Mouse (Mus musculus) kidney, embryonic 14.5 days (tissue): ENCODE data around the gene Fam117b. TPM values are rescaled to one million over a fixed set of nuclear protein-coding genes. Genes with fewer than 3 reads are reported as not detected.

Experiments used
- ATAC-seq: fragments of 200-750 bp; cut with Nextera tagmentation; 2 replicates; pipeline ENCODE4 v1.8.0; 2017; ENCODE audit warnings: moderate number of reproducible peaks, mild to moderate bottlenecking, moderate TSS enrichment, moderate library complexity; ENCODE audit not compliant: low FRiP score, low TSS enrichment
- H3K27ac ChIP-seq: fragments of 300-500 bp; sonication (generic); 2 replicates; pipeline ENCODE4 v1.5.1; 2014; ENCODE audit warnings: low read depth, mild to moderate bottlenecking, low read length, moderate library complexity, mixed read lengths
- H3K27me3 ChIP-seq: fragments of 300-500 bp; sonication (generic); 2 replicates; pipeline ENCODE4 v1.6.1; 2014; ENCODE audit warnings: mild to moderate bottlenecking, low read length; ENCODE audit not compliant: control insufficient read depth, insufficient read depth
- H3K36me3 ChIP-seq: fragments of 300-500 bp; sonication (generic); 2 replicates; pipeline ENCODE4 v1.6.1; 2014; ENCODE audit warnings: low read length, mixed read lengths; ENCODE audit not compliant: control insufficient read depth, insufficient read depth
- H3K4me1 ChIP-seq: fragments of 300-500 bp; sonication (generic); 2 replicates; pipeline ENCODE4 v1.6.1; 2014; ENCODE audit warnings: low read length, mixed read lengths; ENCODE audit not compliant: control insufficient read depth, insufficient read depth
- H3K4me2 ChIP-seq: fragments of 300-500 bp; sonication (generic); replicated peaks from 2 replicates; pipeline ENCODE4 v1.6.1; 2014; ENCODE audit warnings: low read depth, mild to moderate bottlenecking, low read length
- H3K4me3 ChIP-seq: fragments of 300-500 bp; sonication (generic); 2 replicates; pipeline ENCODE4 v1.5.1; 2014; ENCODE audit warnings: mild to moderate bottlenecking, low read length
- H3K9ac ChIP-seq: fragments of 300-500 bp; sonication (generic); 2 replicates; pipeline ENCODE4 v1.6.1; 2014; ENCODE audit warnings: low read depth, mild to moderate bottlenecking, low read length, moderate library complexity
- H3K9me3 ChIP-seq: fragments of 300-500 bp; sonication (generic); 2 replicates; pipeline ENCODE4 v1.6.1; 2016; ENCODE audit warnings: low read length; ENCODE audit not compliant: control insufficient read depth
- WGBS: fragments of 180-500 bp; shearing (Covaris S2); extraction: QIAGEN DNeasy Blood & Tissue Kit; methylation state at CpG from one replicate; pipeline ENCODE4 v1.1.7; 2014; 5-methylcytosine and 5-hydroxymethylcytosine counted together
- polyA plus RNA-seq: library from polyadenylated mRNA; unstranded; fragments of >200 nt; fragmentation: Nextera tagmentation; extraction: Ambion mirVana; gene quantifications from 2 replicates; pipeline ENCODE4 v1.2.1, GENCODE M21; 2014

Gene Fam117b
- 11.2 and 19.2 TPM in 2 replicates for polyA plus RNA-seq

DNA sequence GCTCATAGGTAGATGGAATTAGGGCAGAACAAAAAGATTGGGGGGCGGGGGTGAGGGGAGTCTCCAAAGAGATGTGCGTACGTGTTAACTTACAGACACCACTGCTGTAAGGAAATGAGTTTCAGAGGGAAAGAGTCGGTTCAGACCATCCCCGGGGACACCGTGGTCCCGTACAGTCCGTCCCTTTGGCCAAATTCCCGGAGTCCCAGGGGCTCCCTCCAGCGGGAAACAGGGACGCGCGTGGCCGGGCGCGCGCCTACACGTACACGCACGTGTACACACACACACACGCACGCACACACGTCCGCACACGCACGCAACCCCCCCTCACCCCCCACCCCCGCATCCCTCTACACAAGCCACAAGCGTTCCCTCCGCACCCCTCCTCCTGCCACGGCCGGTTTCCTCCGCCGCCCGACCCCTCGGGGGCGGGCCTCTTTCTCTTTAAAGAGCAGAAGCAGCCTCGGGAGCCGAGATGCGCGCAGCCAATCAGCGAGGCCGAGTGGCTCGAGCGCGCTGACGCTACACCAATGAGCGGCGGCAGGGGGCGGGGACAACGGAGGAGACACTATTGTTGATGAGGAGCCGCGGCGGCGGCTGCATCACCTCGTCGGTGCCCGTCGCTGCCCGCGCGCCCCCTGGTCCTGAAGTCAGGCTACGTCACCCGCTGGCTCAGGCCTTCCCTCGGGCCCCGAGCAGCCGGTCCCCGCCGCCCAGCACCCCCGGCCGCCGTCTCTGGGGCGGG lies at the start of gene Fam117b:
TSS of gene Fam117b (plus strand) at position 594 of the 745 bp plus-strand sequence.
- peak within 1 kb of the TSS; percentile 91 for H3K27ac ChIP-seq
- H3K36me3 ChIP-seq, result no peaks in the 10 kb centered on the region
- no peaks in the 10 kb centered on the region for H3K9me3 ChIP-seq
- H3K4me2 ChIP-seq, result peak within 1 kb of the TSS; percentile 52
- H3K9ac ChIP-seq, result peak within 1 kb of the TSS; percentile 95
- peak; percentile 98 for ATAC-seq
- under 1% methylated on average over 67 of the region's 72 CpGs for WGBS
- no peaks in the 10 kb centered on the region for H3K27me3 ChIP-seq
- peaks cover 22% of the 10 kb centered on the region for H3K4me1 ChIP-seq
- H3K4me3 ChIP-seq, result peak within 1 kb of the TSS; percentile 68

DNA sequence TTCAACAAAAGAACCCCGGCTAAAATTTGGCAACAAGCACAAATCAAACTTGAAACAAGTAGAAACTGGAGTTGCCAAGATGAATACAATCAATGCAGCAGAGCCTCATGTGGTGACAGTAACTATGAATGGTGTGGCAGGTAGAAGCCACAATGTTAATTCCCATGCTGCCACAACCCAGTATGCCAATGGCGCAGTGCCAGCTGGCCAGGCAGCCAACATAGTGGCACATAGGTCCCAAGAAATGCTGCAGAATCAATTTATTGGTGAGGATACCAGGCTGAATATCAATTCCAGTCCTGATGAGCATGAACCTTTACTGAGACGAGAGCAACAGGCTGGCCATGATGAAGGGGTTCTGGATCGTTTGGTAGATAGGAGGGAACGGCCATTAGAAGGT lies 44.8 kb upstream of the Fam117b start:
- H3K9ac ChIP-seq, result no peak overlapping the region
- 86% methylated on average over 5 of the region's 5 CpGs for WGBS
- H3K4me2 ChIP-seq, result no peak overlapping the region
- H3K4me1 ChIP-seq, result no peaks in the 10 kb centered on the region
- no peak overlapping the region for H3K27ac ChIP-seq
- no peak for ATAC-seq
- no peak overlapping the region for H3K4me3 ChIP-seq
- H3K36me3 ChIP-seq, result peaks cover 53% of the 10 kb centered on the region
- H3K27me3 ChIP-seq, result no peaks in the 10 kb centered on the region
- H3K9me3 ChIP-seq, result no peaks in the 10 kb centered on the region

DNA sequence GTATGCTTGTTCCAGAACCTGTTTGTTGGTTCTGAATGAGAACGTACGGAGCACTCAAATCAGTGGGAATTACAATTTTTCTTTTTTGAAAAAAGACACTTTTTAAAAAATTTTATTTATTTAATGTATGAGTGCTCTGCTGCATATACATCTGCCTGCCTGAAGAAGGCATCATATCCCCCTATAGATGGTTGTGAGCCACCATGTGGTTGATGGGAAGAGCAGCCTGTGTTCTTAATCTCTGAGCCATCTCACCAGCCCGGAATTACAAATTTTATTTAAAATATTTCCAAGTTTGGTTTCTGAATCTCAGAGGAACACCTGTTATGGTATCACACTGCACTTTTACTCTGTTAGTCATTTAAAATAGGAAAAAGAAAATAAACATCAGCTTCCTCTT lies 38.8 kb upstream of the Fam117b start:
- Histone ChIP-seq H3K4me2 (no peak overlapping the region), H3K27ac (no peak overlapping the region), H3K9me3 (no peaks in the 10 kb centered on the region), H3K4me3 (no peak overlapping the region), H3K36me3 (peaks cover 23% of the 10 kb centered on the region), H3K9ac (no peak overlapping the region), H3K27me3 (no peaks in the 10 kb centered on the region), H3K4me1 (no peaks in the 10 kb centered on the region)
- whole genome bisulfite sequencing, result 90% methylated on average over 3 of the region's 3 CpGs
- no peak for ATAC-seq

DNA sequence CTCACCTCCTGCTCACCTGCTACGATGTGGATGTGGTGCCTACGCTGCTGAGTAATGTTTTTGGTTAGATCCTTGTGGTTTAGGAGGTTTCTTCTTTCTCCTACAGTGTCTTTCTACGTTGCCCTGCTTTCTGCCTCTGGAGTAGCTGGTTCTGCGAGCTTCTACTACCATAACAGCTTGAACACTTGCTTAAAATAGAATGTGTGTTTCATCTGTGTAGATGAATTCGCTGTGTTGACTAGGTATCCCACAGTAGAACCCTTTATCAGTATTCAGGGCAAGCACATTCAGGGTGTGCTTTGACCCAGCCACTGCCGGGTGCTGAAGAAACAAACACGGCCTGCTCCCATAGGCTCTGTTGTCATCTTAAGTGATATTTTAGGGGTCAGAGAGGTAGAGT lies 34.7 kb upstream of the Fam117b start:
- peaks cover 18% of the 10 kb centered on the region for H3K36me3 ChIP-seq
- H3K4me3 ChIP-seq, result no peak overlapping the region
- no peaks in the 10 kb centered on the region for H3K9me3 ChIP-seq
- no peak for ATAC-seq
- H3K4me1 ChIP-seq, result no peaks in the 10 kb centered on the region
- H3K27ac ChIP-seq, result no peak overlapping the region
- H3K9ac ChIP-seq, result no peak overlapping the region
- 94% methylated on average over 7 of the region's 7 CpGs for WGBS
- no peaks in the 10 kb centered on the region for H3K27me3 ChIP-seq
- H3K4me2 ChIP-seq, result no peak overlapping the region

DNA sequence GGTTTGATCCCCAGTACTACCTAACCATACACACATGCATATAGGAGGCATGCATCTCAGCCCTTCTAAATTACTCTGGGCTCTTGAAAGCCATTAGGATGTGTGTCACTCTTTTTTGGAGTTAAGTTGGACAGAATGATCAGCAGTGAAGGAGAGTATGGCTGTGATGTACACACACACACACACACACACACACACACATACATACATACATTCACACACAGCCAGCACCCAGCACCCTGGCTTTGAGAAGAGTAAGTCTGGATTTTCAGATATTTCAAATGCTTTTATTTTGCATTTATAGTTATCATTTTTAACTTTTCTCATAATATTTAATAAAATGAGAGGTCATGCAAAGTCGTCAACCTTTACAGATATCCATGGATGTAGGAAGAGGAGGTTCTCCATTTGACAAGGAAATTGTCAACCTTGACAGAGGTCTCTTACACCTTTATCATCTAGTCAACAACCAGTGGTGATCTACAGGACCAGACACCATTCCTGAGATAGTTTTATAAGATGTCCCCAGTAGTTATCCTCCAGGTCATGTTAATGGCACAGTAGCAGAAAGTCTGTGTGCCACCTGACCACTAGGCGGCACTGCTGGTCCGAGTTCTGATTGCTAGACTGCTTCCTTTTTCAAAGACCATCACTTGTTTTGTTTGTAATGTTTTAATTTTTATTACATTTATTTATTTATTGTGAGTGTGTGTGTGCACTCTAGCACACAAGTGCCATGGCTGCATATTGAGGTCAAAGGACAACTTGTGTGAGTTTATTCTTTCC lies 29.3 kb upstream of the Fam117b start:
- Histone ChIP-seq H3K27me3 (no peaks in the 10 kb centered on the region), H3K4me3 (no peak overlapping the region), H3K4me2 (no peak overlapping the region), H3K4me1 (0 out of 2 replicates have a peak, but pooled peaks cover 11% of the 10 kb centered on the region), H3K9me3 (no peaks in the 10 kb centered on the region), H3K27ac (no peak overlapping the region), H3K36me3 (peaks cover 6% of the 10 kb centered on the region; the same call in 1 of the 2 replicates), H3K9ac (no peak overlapping the region)
- no peak for ATAC-seq
- 32% methylated on average over 3 of the region's 3 CpGs for WGBS

DNA sequence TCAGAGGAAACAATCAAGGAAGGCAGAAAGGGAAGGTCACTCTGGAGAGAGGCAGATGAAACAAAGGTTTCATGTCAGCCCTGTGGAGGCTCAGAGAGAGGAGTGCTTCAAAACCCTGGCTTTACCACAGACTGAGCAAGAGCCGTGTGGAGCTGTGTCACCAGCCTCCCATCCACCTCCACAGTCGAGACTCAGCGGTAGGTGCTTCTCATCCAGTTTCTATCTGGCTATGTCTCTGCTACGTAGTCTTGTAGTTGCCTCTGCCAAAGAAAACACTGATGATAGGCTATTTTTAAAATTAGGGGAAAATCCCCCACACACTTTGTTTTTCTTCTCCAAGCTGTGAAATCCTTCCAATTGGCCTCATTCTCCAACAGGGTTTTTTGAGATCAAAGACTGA lies 25.9 kb upstream of the Fam117b start:
- Histone ChIP-seq H3K9me3 (no peaks in the 10 kb centered on the region), H3K36me3 (no peaks in the 10 kb centered on the region), H3K9ac (no peak overlapping the region), H3K4me2 (no peak overlapping the region), H3K27me3 (no peaks in the 10 kb centered on the region), H3K27ac (no peak overlapping the region), H3K4me1 (0 out of 2 replicates have a peak, but pooled peaks cover 11% of the 10 kb centered on the region), H3K4me3 (no peak overlapping the region)
- WGBS, result 29% methylated on average over 4 of the region's 4 CpGs
- no peak for ATAC-seq

DNA sequence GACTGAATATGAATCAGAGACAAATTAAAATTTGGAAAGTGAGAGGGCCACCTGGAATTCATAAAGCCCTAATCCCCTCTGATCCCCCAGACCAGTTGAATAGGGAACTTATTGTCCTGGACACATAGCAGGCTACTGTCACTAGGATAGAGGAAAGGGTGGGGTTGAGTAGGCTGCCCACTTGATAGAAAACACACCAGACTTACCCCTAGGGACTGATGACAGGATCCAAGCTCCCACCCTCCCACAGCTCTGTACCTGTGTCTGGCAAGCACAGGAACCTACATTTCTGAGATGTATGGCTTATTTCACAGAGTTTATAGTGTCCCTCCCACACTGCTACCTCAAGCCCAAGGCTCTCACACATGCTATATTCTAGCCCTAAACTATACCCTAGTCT lies 24.8 kb upstream of the Fam117b start:
- Histone ChIP-seq H3K27ac (no peak overlapping the region), H3K9me3 (no peaks in the 10 kb centered on the region), H3K4me3 (no peak overlapping the region), H3K4me1 (0 out of 2 replicates have a peak, but pooled peaks cover 11% of the 10 kb centered on the region), H3K27me3 (no peaks in the 10 kb centered on the region), H3K9ac (no peak overlapping the region), H3K4me2 (no peak overlapping the region), H3K36me3 (no peaks in the 10 kb centered on the region)
- ATAC-seq, result no peak

DNA sequence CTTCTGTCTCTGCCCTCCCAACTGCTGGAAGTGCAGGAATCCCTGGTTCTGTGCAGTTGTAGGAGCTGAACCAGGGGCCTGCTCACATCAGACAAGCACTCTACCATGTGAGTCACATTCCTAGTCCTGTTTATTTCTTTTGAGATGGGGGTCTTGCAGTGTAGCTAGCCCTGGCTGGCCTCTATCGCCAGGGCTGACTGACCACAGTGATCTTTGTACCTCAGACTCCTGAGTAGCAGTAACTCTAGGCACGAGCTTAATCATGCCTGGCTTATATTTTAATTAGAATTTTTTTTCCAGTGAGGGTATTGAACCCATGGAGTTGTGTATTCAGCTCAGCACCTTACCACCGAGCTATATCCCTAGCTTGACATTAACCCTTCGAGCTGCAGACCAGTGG lies 21.6 kb upstream of the Fam117b start:
- WGBS, result 75% methylated on average over 4 of the region's 4 CpGs
- 0 out of 2 replicates have a peak, but pooled peaks cover 8% of the 10 kb centered on the region for H3K4me1 ChIP-seq
- no peak overlapping the region for H3K4me3 ChIP-seq
- H3K36me3 ChIP-seq, result no peaks in the 10 kb centered on the region
- ATAC-seq, result no peak
- H3K27ac ChIP-seq, result no peak overlapping the region
- no peak overlapping the region for H3K4me2 ChIP-seq
- H3K9ac ChIP-seq, result no peak overlapping the region
- H3K9me3 ChIP-seq, result no peaks in the 10 kb centered on the region
- no peaks in the 10 kb centered on the region for H3K27me3 ChIP-seq

DNA sequence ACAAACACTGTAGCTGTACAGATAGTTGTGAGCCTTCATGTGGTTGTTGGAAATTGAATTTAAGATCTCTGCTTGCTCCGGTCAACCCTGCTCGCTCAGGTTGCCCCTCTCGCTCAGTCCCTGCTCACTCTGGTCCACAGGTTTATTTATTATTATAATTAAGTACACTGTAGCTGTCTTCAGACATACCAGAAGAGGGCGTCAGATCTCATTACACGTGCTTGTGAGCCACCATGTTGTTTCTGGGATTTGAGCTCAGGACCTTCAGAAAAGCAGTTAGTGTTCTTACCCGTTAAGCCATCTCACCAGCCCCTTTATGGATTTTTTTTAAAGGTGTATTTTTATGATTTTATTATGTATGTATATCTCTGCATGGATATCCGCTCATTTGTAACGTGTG lies 20.0 kb upstream of the Fam117b start:
- Histone ChIP-seq H3K4me3 (no peak overlapping the region), H3K4me2 (no peak overlapping the region), H3K9me3 (no peaks in the 10 kb centered on the region), H3K27ac (no peak overlapping the region), H3K9ac (no peak overlapping the region), H3K27me3 (no peaks in the 10 kb centered on the region), H3K36me3 (no peaks in the 10 kb centered on the region), H3K4me1 (no peaks in the 10 kb centered on the region)
- 92% methylated on average over 8 of the region's 8 CpGs for WGBS
- ATAC-seq, result no peak
